Mouse (Mus musculus): ENCODE measurements around the gene Tmem100. TPM values are rescaled to one million over a fixed set of nuclear protein-coding genes. Genes with fewer than 3 reads are reported as not detected.

Tmem100 gene
- polyA plus RNA-seq, 1 experiment from 2014 or later = 27.4 TPM

- ATAC-seq (ENCODE audit: insufficient number of reproducible peaks, low FRiP score, low TSS enrichment, low read depth) = no peak
- peaks cover 15% of the 10 kb centered on the region for H3K4me1 ChIP-seq
- H3K27ac ChIP-seq (replicated peaks) = no peak overlapping the region
- peaks cover 17% of the 10 kb centered on the region; the same call in 1 of the 2 replicates for H3K36me3 ChIP-seq
- H3K27me3 ChIP-seq = no peaks in the 10 kb centered on the region
- no peak overlapping the region for H3K4me3 ChIP-seq (replicated peaks)
- H3K9ac ChIP-seq = no peak overlapping the region
- 85% methylated on average over 14 of the region's 14 CpGs for WGBS
- H3K9me3 ChIP-seq (replicated peaks) = 0 out of 2 replicates have a peak, but pooled peaks cover 4% of the 10 kb centered on the region
- H3K4me2 ChIP-seq (replicated peaks) = no peak overlapping the region
Measured at GRCm38 (mm10) chr11:90035532-90035931, 5.4 kb downstream of the Tmem100 start.

- Histone ChIP-seq H3K4me1 (peaks cover 14% of the 10 kb centered on the region), H3K9me3 (replicated peaks) (0 out of 2 replicates have a peak, but pooled peaks cover 4% of the 10 kb centered on the region), H3K4me3 (replicated peaks) (no peak overlapping the region), H3K27ac (replicated peaks) (no peak overlapping the region), H3K36me3 (peaks cover 17% of the 10 kb centered on the region; the same call in 1 of the 2 replicates), H3K27me3 (no peaks in the 10 kb centered on the region), H3K4me2 (replicated peaks) (no peak overlapping the region), H3K9ac (no peak overlapping the region)
- no peak for ATAC-seq (ENCODE audit: insufficient number of reproducible peaks, low FRiP score, low TSS enrichment, low read depth)
- WGBS = 87% methylated on average over 4 of the region's 4 CpGs
Measured at GRCm38 (mm10) chr11:90036416-90036815, 6.3 kb downstream of the Tmem100 start.

DNA sequence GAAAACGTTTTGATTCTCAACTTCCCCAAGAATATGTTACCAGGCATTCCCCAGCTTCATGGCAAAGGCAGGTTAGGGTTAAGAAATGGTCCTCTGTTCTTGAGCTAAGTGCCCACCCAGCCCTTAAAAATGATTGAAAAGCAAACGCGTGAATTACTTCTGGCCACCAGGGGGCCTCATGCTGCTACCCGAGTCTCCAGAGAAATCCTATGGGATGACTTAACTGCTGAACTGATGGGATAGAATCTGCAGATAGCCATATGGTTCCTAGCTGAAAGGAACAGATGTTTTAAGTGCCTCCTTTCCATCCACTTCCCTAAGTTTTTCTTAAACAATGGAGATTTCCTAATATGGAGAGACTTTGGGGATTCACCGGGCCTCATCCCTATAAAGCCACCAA, 7.9 kb downstream of the Tmem100 start:
- no peak for ATAC-seq (ENCODE audit: insufficient number of reproducible peaks, low FRiP score, low TSS enrichment, low read depth)
- peak overlapping the region; percentile 30; the same call in 1 of the 2 replicates for H3K27ac ChIP-seq (replicated peaks)
- H3K4me2 ChIP-seq (replicated peaks) = no peak overlapping the region
- H3K36me3 ChIP-seq = peaks cover 17% of the 10 kb centered on the region; the same call in 1 of the 2 replicates
- 0 out of 2 replicates have a peak, but pooled peaks cover 4% of the 10 kb centered on the region for H3K9me3 ChIP-seq (replicated peaks)
- WGBS = 13% methylated on average over 5 of the region's 5 CpGs
- peaks cover 5% of the 10 kb centered on the region; the same call in 1 of the 2 replicates for H3K4me1 ChIP-seq
- no peak overlapping the region for H3K9ac ChIP-seq
- no peak overlapping the region for H3K4me3 ChIP-seq (replicated peaks)
- no peaks in the 10 kb centered on the region for H3K27me3 ChIP-seq

DNA sequence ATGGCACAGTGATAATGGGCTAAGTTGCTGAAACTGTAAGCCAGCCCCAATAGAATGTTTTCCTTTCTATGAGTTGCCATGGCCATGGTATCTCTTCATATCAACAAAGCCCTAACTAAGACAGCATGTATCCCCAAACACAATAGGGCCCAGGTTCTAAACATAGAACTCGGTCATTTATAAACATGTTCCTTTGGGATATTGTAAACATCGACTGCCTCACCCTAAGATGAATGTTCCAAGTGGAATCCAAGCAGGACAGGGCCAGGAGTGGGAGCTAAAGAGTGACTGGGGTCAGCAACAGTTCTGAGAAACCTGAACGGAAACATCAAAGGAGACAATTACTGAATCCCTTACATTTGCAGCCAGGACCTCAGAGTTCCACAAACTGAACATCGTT, 14.3 kb downstream of the Tmem100 start:
- WGBS = 83% methylated on average over 4 of the region's 4 CpGs
- H3K27me3 ChIP-seq = no peaks in the 10 kb centered on the region

GRCm38 (mm10) chr11:90046211-90046610, 16.1 kb downstream of the Tmem100 start:
- Histone ChIP-seq H3K27me3 (no peaks in the 10 kb centered on the region), H3K36me3 (no peaks in the 10 kb centered on the region), H3K9ac (no peak overlapping the region), H3K9me3 (replicated peaks) (no peaks in the 10 kb centered on the region), H3K4me2 (replicated peaks) (no peak overlapping the region), H3K27ac (replicated peaks) (no peak overlapping the region), H3K4me1 (no peaks in the 10 kb centered on the region), H3K4me3 (replicated peaks) (no peak overlapping the region)
- ATAC-seq (ENCODE audit: insufficient number of reproducible peaks, low FRiP score, low TSS enrichment, low read depth) = no peak
- WGBS = 26% methylated on average over 7 of the region's 7 CpGs

More for the DNA sequence above, 14.3 kb downstream of the Tmem100 start:
- Histone ChIP-seq H3K4me3 (replicated peaks) (no peak overlapping the region), H3K9ac (no peak overlapping the region), H3K27ac (replicated peaks) (no peak overlapping the region), H3K4me1 (no peaks in the 10 kb centered on the region), H3K36me3 (no peaks in the 10 kb centered on the region), H3K4me2 (replicated peaks) (no peak overlapping the region), H3K9me3 (replicated peaks) (no peaks in the 10 kb centered on the region)
- no peak for ATAC-seq (ENCODE audit: insufficient number of reproducible peaks, low FRiP score, low TSS enrichment, low read depth)

DNA sequence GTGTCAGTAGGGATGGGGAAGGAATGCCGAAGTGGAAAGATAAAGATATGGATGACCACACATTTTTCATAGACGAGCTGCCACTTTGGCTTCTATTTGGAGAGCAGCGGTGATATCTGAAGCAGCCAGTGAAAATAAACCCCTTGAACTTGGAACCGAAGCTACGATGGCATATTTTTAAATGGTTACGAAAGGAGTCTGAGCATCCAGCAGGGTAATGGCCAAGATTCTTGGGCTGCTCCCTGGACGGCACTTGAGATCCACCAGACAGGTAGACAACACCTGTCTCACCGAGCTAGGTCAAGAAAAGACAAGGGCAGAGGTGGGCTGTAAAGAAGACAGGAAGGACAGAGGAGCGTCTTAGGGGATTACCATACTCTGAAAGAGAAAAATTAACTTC, 17.1 kb downstream of the Tmem100 start:
- Histone ChIP-seq H3K27me3 (no peaks in the 10 kb centered on the region), H3K9ac (no peak overlapping the region), H3K9me3 (replicated peaks) (no peaks in the 10 kb centered on the region), H3K4me1 (no peaks in the 10 kb centered on the region), H3K4me2 (replicated peaks) (no peak overlapping the region), H3K27ac (replicated peaks) (no peak overlapping the region), H3K4me3 (replicated peaks) (no peak overlapping the region), H3K36me3 (no peaks in the 10 kb centered on the region)
- WGBS = 80% methylated on average over 9 of the region's 9 CpGs
- no peak for ATAC-seq (ENCODE audit: insufficient number of reproducible peaks, low FRiP score, low TSS enrichment, low read depth)

- H3K27ac ChIP-seq (replicated peaks) = no peak overlapping the region
- no peaks in the 10 kb centered on the region for H3K36me3 ChIP-seq
- H3K9me3 ChIP-seq (replicated peaks) = no peaks in the 10 kb centered on the region
- H3K4me1 ChIP-seq = peaks cover 16% of the 10 kb centered on the region
- no peak for ATAC-seq (ENCODE audit: insufficient number of reproducible peaks, low FRiP score, low TSS enrichment, low read depth)
- H3K27me3 ChIP-seq = no peaks in the 10 kb centered on the region
- H3K9ac ChIP-seq = no peak overlapping the region
- H3K4me3 ChIP-seq (replicated peaks) = no peak overlapping the region
- no peak overlapping the region for H3K4me2 ChIP-seq (replicated peaks)
- WGBS = 88% methylated on average over 7 of the region's 7 CpGs
Measured at GRCm38 (mm10) chr11:90050016-90050415, 19.9 kb downstream of the Tmem100 start.

DNA sequence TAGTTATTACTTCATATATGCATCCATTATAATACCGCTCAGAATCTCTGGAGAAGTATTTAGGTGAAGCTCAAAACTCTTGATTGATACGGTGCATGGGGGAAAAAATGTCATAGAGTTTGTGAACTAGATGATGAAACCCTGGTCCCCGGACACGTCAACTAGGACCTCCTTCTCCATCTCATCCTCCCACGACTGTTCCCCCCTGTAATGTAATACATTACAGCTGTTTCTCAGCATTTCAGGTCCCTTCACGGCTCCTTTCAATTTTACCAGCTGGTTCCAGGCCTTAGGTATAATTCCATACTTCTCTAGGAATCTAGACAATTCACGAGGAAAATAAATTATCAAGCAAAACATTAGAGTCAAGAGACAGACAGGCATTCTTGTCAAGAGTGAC, 22.6 kb downstream of the Tmem100 start:
- Histone ChIP-seq H3K27me3 (no peaks in the 10 kb centered on the region), H3K4me2 (replicated peaks) (no peak overlapping the region), H3K36me3 (no peaks in the 10 kb centered on the region), H3K27ac (replicated peaks) (no peak overlapping the region), H3K4me3 (replicated peaks) (no peak overlapping the region), H3K4me1 (peaks cover 16% of the 10 kb centered on the region), H3K9me3 (replicated peaks) (no peaks in the 10 kb centered on the region), H3K9ac (no peak overlapping the region)
- ATAC-seq (ENCODE audit: insufficient number of reproducible peaks, low FRiP score, low TSS enrichment, low read depth) = no peak
- WGBS = 39% methylated on average over 7 of the region's 7 CpGs

GRCm38 (mm10) chr11:90053820-90054219, 23.7 kb downstream of the Tmem100 start:
- 51% methylated on average over 4 of the region's 4 CpGs for WGBS
- no peak overlapping the region for H3K4me3 ChIP-seq (replicated peaks)
- ATAC-seq (ENCODE audit: insufficient number of reproducible peaks, low FRiP score, low TSS enrichment, low read depth) = no peak; the same call in 1 of the 2 replicates
- no peaks in the 10 kb centered on the region for H3K9me3 ChIP-seq (replicated peaks)
- H3K27ac ChIP-seq (replicated peaks) = no peak overlapping the region
- no peaks in the 10 kb centered on the region for H3K27me3 ChIP-seq
- H3K36me3 ChIP-seq = no peaks in the 10 kb centered on the region
- H3K4me1 ChIP-seq = peaks cover 16% of the 10 kb centered on the region
- no peak overlapping the region for H3K9ac ChIP-seq
- H3K4me2 ChIP-seq (replicated peaks) = no peak overlapping the region

DNA sequence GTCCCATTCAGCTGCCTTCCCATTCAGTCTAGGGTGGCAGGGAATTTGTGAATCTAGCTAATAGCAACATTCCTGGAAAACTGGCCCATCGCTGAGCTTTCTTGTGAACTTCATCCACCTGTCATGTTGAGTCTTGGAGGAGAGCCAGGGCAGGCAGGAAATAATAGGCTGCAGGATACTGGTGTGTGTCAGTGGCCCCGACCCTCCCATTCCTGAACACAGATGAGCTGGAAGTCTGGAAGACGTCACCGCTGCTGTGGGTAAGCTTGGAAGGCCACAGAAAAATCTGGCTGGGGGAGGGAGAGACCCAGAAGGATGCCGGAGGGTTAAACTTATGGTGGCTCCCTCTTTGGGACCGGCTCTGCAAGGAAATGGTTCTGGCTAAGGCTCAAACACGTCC, 24.3 kb downstream of the Tmem100 start:
- no peak overlapping the region for H3K9ac ChIP-seq
- H3K9me3 ChIP-seq (replicated peaks) = 0 out of 2 replicates have a peak, but pooled peaks cover 4% of the 10 kb centered on the region
- H3K36me3 ChIP-seq = no peaks in the 10 kb centered on the region
- H3K27ac ChIP-seq (replicated peaks) = 0 out of 2 replicates have a peak overlapping the region, but pooled peaks have one; percentile 22
- no peak overlapping the region for H3K4me2 ChIP-seq (replicated peaks)
- peaks cover 16% of the 10 kb centered on the region for H3K4me1 ChIP-seq
- H3K27me3 ChIP-seq = no peaks in the 10 kb centered on the region
- no peak overlapping the region for H3K4me3 ChIP-seq (replicated peaks)
- 0 out of 2 replicates have a peak, but pooled peaks have one; percentile 54 for ATAC-seq (ENCODE audit: insufficient number of reproducible peaks, low FRiP score, low TSS enrichment, low read depth)
- WGBS = 23% methylated on average over 7 of the region's 7 CpGs

DNA sequence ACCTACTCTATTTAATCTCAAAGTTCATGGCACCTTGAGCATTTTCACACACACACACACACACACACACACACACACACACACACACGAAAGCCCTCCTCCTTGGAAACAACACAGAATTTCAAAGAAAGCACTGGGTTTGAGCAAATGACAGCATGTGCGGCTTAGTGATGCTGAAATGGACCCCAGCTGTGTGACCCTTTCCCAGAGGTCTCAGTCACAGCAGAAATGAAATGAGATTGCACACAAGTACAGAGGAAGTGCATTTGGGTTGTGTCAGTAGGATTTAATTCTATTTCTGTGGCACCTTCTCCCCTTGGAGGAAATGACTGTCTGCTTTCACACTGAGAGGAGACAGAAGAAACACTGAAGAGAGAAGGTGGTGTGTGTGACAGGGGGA, 26.9 kb downstream of the Tmem100 start:
- no peak overlapping the region for H3K4me3 ChIP-seq (replicated peaks)
- H3K4me1 ChIP-seq = peaks cover 16% of the 10 kb centered on the region
- H3K9ac ChIP-seq = no peak overlapping the region
- H3K4me2 ChIP-seq (replicated peaks) = no peak overlapping the region
- WGBS = 52% methylated on average over 2 of the region's 2 CpGs
- ATAC-seq (ENCODE audit: insufficient number of reproducible peaks, low FRiP score, low TSS enrichment, low read depth) = no peak
- H3K27ac ChIP-seq (replicated peaks) = no peak overlapping the region
- H3K36me3 ChIP-seq = no peaks in the 10 kb centered on the region
- 0 out of 2 replicates have a peak, but pooled peaks cover 5% of the 10 kb centered on the region for H3K9me3 ChIP-seq (replicated peaks)
- no peaks in the 10 kb centered on the region for H3K27me3 ChIP-seq

DNA sequence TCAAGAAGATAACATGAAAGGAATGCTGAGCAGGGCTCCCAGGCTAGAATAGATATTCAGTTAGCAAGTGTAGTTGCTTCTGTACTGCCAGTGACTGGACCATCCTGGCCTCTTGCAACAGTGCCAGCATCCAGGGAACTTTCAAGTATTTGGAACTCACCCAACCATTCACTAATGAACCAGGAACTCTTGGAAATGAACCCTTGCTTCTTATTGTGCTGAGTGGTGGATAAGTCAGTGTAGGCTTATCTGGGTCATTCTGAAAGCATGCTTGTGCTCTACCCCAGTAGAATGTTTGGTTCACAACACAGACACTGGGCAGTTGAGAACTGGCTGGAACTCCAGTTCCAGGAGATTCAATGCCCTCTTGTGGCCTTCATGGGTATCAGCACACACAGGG, 29.1 kb downstream of the Tmem100 start:
- Histone ChIP-seq H3K4me1 (peaks cover 4% of the 10 kb centered on the region), H3K4me2 (replicated peaks) (no peak overlapping the region), H3K27ac (replicated peaks) (no peak overlapping the region), H3K27me3 (no peaks in the 10 kb centered on the region), H3K4me3 (replicated peaks) (no peak overlapping the region), H3K9me3 (replicated peaks) (0 out of 2 replicates have a peak, but pooled peaks cover 5% of the 10 kb centered on the region), H3K36me3 (no peaks in the 10 kb centered on the region), H3K9ac (no peak overlapping the region)
- ATAC-seq (ENCODE audit: insufficient number of reproducible peaks, low FRiP score, low TSS enrichment, low read depth) = no peak

All from embryonic facial prominence, embryonic 15.5 days (tissue).